9 mouse cellular contexts compared by ENCODE assay signal in the genomic region with DNA sequence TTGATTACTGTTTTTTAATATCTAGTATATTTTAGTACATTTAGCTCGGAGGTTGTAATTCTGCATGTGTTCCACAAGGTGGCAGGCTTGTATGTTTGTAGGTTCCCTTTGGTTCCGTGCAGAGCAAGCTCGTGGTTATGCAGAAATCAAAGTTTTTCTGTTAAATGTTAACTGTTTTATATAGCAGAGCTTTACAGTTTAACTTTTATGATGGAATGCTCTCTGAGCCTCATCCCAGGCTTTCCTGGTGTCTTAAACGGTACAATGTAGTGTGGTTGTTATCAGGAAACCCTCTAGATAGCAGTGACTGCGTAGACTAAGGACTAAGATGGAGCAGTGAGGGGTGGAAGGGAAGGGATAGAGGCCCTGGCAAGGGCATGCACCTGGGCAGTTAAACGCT.
A peak's percentile ranks its signal among the peaks of the same experiment; 100 is the strongest.
DNase-seq lines count a peak whose midpoint lies in the region; ATAC-seq lines count a peak whose summit lies in the region.
"Had no signal": no experiment of that assay in that cellular context is flagged by ENCODE, and none has a peak within 500 bp of the region (broad histone marks: within the 10 kb centered on the region; RNA-seq: fewer than 3 reads in every experiment).

No protein-coding gene starts in this region.

- no peaks in the 10 kb centered on the region for H3K27me3 ChIP-seq in hindbrain, embryonic 14.5 days (ENCODE audit: control insufficient read depth, insufficient read depth, low read length)
- no peaks in the 10 kb centered on the region for H3K27me3 ChIP-seq in hindbrain, embryonic 13.5 days
- no peaks in the 10 kb centered on the region for H3K27me3 ChIP-seq in heart, embryonic 12.5 days (replicated peaks)
- H3K27me3 ChIP-seq in liver, embryonic 12.5 days (replicated peaks), result no peaks in the 10 kb centered on the region
- no peaks in the 10 kb centered on the region for H3K27me3 ChIP-seq in splenic B cell, adult 2 months (ENCODE audit: control insufficient read depth, insufficient read depth, low read length, poor library complexity, severe bottlenecking)
- H3K27me3 ChIP-seq: neural tube, embryonic 13.5 days had no signal

- no peaks in the 10 kb centered on the region for H3K36me3 ChIP-seq in hindbrain, embryonic 14.5 days (replicated peaks; ENCODE audit: control insufficient read depth, insufficient read depth)
- H3K36me3 ChIP-seq in hindbrain, embryonic 13.5 days, result no peaks in the 10 kb centered on the region
- H3K36me3 ChIP-seq in heart, embryonic 12.5 days, result no peaks in the 10 kb centered on the region
- H3K36me3 ChIP-seq in liver, embryonic 12.5 days, result no peaks in the 10 kb centered on the region
- H3K36me3 ChIP-seq in splenic B cell, adult 2 months (ENCODE audit: control insufficient read depth, insufficient read depth, low read length, poor library complexity, severe bottlenecking), result no peaks in the 10 kb centered on the region
- H3K36me3 ChIP-seq: neural tube, embryonic 13.5 days had no signal

- H3K9me3 ChIP-seq in hindbrain, embryonic 14.5 days (ENCODE audit: control insufficient read depth, low read length), result no peaks in the 10 kb centered on the region
- no peaks in the 10 kb centered on the region for H3K9me3 ChIP-seq in hindbrain, embryonic 13.5 days
- H3K9me3 ChIP-seq in heart, embryonic 12.5 days (replicated peaks), result no peaks in the 10 kb centered on the region
- no peaks in the 10 kb centered on the region for H3K9me3 ChIP-seq in liver, embryonic 12.5 days (replicated peaks)
- H3K9me3 ChIP-seq: neural tube, embryonic 13.5 days had no signal

- no peak overlapping the region for H3K4me2 ChIP-seq in hindbrain, embryonic 14.5 days (replicated peaks)
- no peak overlapping the region for H3K4me2 ChIP-seq in hindbrain, embryonic 13.5 days
- H3K4me2 ChIP-seq in heart, embryonic 12.5 days, result peak overlapping the region; percentile 52
- 0 out of 2 replicates have a peak overlapping the region, but pooled peaks have one; percentile 24 for H3K4me2 ChIP-seq in liver, embryonic 12.5 days
- H3K4me2 ChIP-seq: neural tube, embryonic 13.5 days had no signal

- DNase-seq in hindbrain, embryonic 14.5 days (ENCODE audit: low spot score), result peak; percentile 84
- DNase-seq in CD4-positive helper T cell, adult 2 months (ENCODE audit: low read depth, low spot score), result peak; percentile 27
- DNase-seq in ZHBTc4 (ENCODE audit: low read depth, low spot score), result peak; percentile 47
- peak; percentile 66 for DNase-seq in splenic B cell, adult 2 months (ENCODE audit: low read depth, low spot score)
- DNase-seq in layer of hippocampus, adult 8-10 months (ENCODE audit: low spot score in 2 of 2), result no peak

- H3K9ac ChIP-seq in hindbrain, embryonic 14.5 days, result no peak overlapping the region
- H3K9ac ChIP-seq in hindbrain, embryonic 13.5 days, result no peak overlapping the region
- H3K9ac ChIP-seq in heart, embryonic 12.5 days, result no peak overlapping the region
- no peak overlapping the region for H3K9ac ChIP-seq in liver, embryonic 12.5 days
- H3K9ac ChIP-seq: neural tube, embryonic 13.5 days had no signal

- 38% methylated on average over 6 of the region's 6 CpGs for WGBS in hindbrain, embryonic 14.5 days
- WGBS in hindbrain, embryonic 13.5 days, result 42% methylated on average over 6 of the region's 6 CpGs
- WGBS in heart, embryonic 12.5 days, result 19% methylated on average over 6 of the region's 6 CpGs
- WGBS in liver, embryonic 12.5 days (ENCODE audit: insufficient replicate concordance), result 22% methylated on average over 6 of the region's 6 CpGs

- ATAC-seq in hindbrain, embryonic 14.5 days (ENCODE audit: low FRiP score), result 0 out of 2 replicates have a peak, but pooled peaks have one; percentile 10
- no peak for ATAC-seq in hindbrain, embryonic 13.5 days (ENCODE audit: low FRiP score)
- ATAC-seq in heart, embryonic 12.5 days (ENCODE audit: insufficient number of reproducible peaks, low FRiP score), result no peak
- no peak for ATAC-seq in liver, embryonic 12.5 days

- no peak overlapping the region for H3K4me3 ChIP-seq in hindbrain, embryonic 14.5 days (replicated peaks; ENCODE audit: low read length)
- no peak overlapping the region for H3K4me3 ChIP-seq in hindbrain, embryonic 13.5 days
- no peak overlapping the region for H3K4me3 ChIP-seq in heart, embryonic 12.5 days
- no peak overlapping the region for H3K4me3 ChIP-seq in liver, embryonic 12.5 days
- H3K4me3 ChIP-seq: neural tube, embryonic 13.5 days had no signal

- no peak overlapping the region for H3K27ac ChIP-seq in hindbrain, embryonic 14.5 days
- H3K27ac ChIP-seq in hindbrain, embryonic 13.5 days, result no peak overlapping the region
- H3K27ac ChIP-seq in heart, embryonic 12.5 days (ENCODE audit: poor library complexity, severe bottlenecking), result no peak overlapping the region
- H3K27ac ChIP-seq in liver, embryonic 12.5 days, result no peak overlapping the region
- H3K27ac ChIP-seq: neural tube, embryonic 13.5 days had no signal

- H3K4me1 ChIP-seq in hindbrain, embryonic 14.5 days (replicated peaks; ENCODE audit: control insufficient read depth, insufficient read depth, low read length), result 0 out of 2 replicates have a peak, but pooled peaks cover 11% of the 10 kb centered on the region
- peaks cover 13% of the 10 kb centered on the region for H3K4me1 ChIP-seq in hindbrain, embryonic 13.5 days (replicated peaks)
- H3K4me1 ChIP-seq in heart, embryonic 12.5 days (replicated peaks), result peaks cover 27% of the 10 kb centered on the region
- H3K4me1 ChIP-seq in liver, embryonic 12.5 days, result peaks cover 27% of the 10 kb centered on the region

Comparison
In these comparisons a context has a peak if more than half of its experiments do, and no peak if none do; other contexts are left out.
1. DNase-seq: peak in hindbrain, embryonic 14.5 days (single experiment), CD4-positive helper T cell, adult 2 months (single experiment), ZHBTc4 (single experiment) and splenic B cell, adult 2 months (single experiment); none in layer of hippocampus, adult 8-10 months (0 of 2).
2. H3K4me2 ChIP-seq: peak in heart, embryonic 12.5 days (single experiment) and liver, embryonic 12.5 days (single experiment); none in hindbrain, embryonic 14.5 days (single experiment) and hindbrain, embryonic 13.5 days (single experiment).